Mouse (Mus musculus) urinary bladder, adult 2 months (tissue): ENCODE measurements around the gene Rundc3a. TPM values are rescaled to one million over a fixed set of nuclear protein-coding genes. Genes with fewer than 3 reads are reported as not detected.
"Not testable (repeated sequence)": the region's sequence is repeated elsewhere in the genome, so short reads cannot be mapped to it uniquely, and the experiment has no call there.

Source experiments
- DNase-seq: peaks from one replicate; pipeline ENCODE4 v3.0.0; 2022; ENCODE audit warnings: low spot score
- polyA plus RNA-seq: library from polyadenylated mRNA; depleted of rRNA; stranded (reverse); fragments of >200 nt; gene quantifications from 2 replicates; pipeline ENCODE4 v1.2.3, GENCODE M21; 2012; rRNA removed

The Rundc3a gene
- polyA plus RNA-seq: 1.4 and 2.9 TPM in 2 replicates

GRCm38 (mm10) chr11:102393238-102393634 is at the start of gene Rundc3a:
Rundc3a (plus strand) TSS chr11:102393403.
- no peak for DNase-seq

GRCm38 (mm10) chr11:102344458-102344857 is 48.7 kb upstream of the Rundc3a start:
- DNase-seq: no peak

- no peak for DNase-seq
Observed at GRCm38 (mm10) chr11:102346926-102347325, 46.3 kb upstream of the Rundc3a start.

- no peak for DNase-seq
Observed at GRCm38 (mm10) chr11:102347683-102348082, 45.5 kb upstream of the Rundc3a start.

- no peak for DNase-seq
Observed at GRCm38 (mm10) chr11:102348101-102348585, 45.1 kb upstream of the Rundc3a start.

- no peak for DNase-seq
Observed at GRCm38 (mm10) chr11:102348771-102349170, 44.4 kb upstream of the Rundc3a start.

- no peak for DNase-seq
Observed at GRCm38 (mm10) chr11:102349189-102349954, 43.8 kb upstream of the Rundc3a start.

GRCm38 (mm10) chr11:102350416-102350815 is 42.8 kb upstream of the Rundc3a start:
- DNase-seq: no peak

- no peak for DNase-seq
Observed at GRCm38 (mm10) chr11:102350981-102351523, 42.2 kb upstream of the Rundc3a start.

- DNase-seq: no peak
Observed at GRCm38 (mm10) chr11:102352378-102352777, 40.8 kb upstream of the Rundc3a start.

GRCm38 (mm10) chr11:102353021-102353431 is 40.2 kb upstream of the Rundc3a start:
- DNase-seq: no peak

- DNase-seq: no peak
Observed at GRCm38 (mm10) chr11:102355501-102355900, 37.7 kb upstream of the Rundc3a start.

GRCm38 (mm10) chr11:102356190-102356589 is 37.0 kb upstream of the Rundc3a start:
- no peak for DNase-seq

- no peak for DNase-seq
Observed at GRCm38 (mm10) chr11:102356636-102357350, 36.4 kb upstream of the Rundc3a start.

GRCm38 (mm10) chr11:102358365-102358764 is 34.8 kb upstream of the Rundc3a start:
- DNase-seq: no peak

GRCm38 (mm10) chr11:102361776-102362495 is 31.3 kb upstream of the Rundc3a start:
- DNase-seq: no peak

GRCm38 (mm10) chr11:102363623-102364022 is 29.6 kb upstream of the Rundc3a start:
- DNase-seq: no peak

- no peak for DNase-seq
Observed at GRCm38 (mm10) chr11:102364570-102365371, 28.4 kb upstream of the Rundc3a start.

- no peak for DNase-seq
Observed at GRCm38 (mm10) chr11:102365699-102366098, 27.5 kb upstream of the Rundc3a start.

- not testable (repeated sequence) for DNase-seq
Observed at GRCm38 (mm10) chr11:102366103-102366502, 27.1 kb upstream of the Rundc3a start, which contains the start of gene Slc4a1. Slc4a1 (minus strand) TSS chr11:102366203.
